Mouse (Mus musculus): ENCODE measurements around the gene Zc3h7b. TPM values are rescaled to one million over a fixed set of nuclear protein-coding genes. Genes with fewer than 3 reads are reported as not detected.

Zc3h7b gene
- total RNA-seq, 2 experiments from 2014 or later, result 188 to 197 TPM

DNA sequence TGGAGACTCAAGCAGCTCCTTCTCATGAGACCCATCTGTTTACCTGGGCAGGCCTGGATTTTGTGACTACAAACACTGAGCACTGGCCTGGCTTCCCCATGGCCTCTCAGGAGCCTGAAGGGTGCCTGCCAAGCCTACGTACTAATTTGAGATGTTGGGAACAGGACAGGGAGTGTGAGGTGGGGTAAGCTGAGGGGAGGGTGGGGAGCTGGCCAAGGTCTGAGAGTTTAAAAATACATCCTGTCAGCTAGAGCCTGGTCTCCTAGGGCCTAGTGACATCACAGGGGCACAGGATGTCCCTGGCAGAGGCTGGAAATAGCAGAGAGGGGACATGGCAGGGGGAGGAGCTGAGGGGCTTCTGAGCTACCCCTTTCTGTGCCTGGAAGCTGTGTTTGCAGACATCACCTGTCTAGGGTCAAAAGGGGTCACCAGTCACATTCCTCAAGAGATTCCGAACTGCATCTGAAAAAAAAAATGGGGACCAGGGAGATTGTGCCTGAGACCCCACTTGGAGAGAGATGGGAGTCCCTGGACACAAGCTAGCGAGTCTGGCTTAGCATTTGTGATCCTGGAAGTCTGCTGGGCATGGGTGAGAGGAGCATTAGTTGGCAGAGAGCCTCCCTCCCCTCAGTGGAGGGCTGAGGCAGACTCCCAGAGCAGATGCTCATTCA, 89.4 kb downstream of the Zc3h7b start:
- no peak for DNase-seq (ENCODE audit: low spot score in 2 of 2)
- intact Hi-C loops (cut with DNase I), result loop anchor here (5.0 kb wide), 1 partner anchor 83 kb away; no protein-coding TSS in a partner anchor

DNA sequence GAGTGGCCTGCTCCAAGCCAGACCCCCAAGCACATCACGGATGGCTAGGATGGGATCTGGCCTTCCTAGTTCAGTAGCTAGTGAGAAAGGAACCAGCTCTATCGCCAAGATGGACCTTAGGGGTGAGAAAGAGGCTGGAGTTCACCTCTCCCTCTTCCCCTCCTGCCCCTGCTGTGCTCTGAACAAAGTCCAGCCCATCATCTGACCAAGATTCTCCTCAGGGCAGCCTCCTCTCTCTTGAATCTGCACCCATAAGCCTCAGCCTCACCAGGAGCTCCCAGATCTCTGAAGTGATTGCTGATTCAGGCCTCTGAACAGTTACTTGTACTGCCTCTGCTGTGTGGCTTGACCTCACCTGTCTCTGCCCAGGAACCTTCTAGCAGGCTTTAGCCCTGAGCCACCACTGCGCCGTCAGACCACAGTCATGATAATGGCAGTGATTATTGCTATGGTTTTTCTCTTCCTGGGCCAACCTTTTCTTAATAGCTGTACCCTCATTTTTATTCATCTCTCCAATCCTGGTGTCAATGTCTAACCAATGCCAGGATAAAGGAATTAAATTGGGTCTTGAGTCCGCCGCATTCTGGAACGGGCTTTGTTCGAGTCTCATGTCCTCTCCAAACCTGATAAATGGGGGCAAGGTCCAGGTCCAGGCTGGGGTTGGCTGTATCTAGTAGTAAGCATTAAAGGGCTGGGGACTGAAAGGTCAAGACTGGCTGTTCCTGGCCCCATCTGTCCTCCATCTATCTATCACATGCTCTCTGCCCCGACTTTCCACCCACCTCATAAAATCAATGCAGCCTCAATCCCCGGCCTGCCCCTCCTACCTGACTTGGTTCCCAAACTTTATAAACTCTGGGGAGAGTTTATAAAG, 90.4 kb downstream of the Zc3h7b start:
- no peak for DNase-seq (ENCODE audit: low spot score in 2 of 2)
- intact Hi-C loops (cut with DNase I), result no loop called here

DNA sequence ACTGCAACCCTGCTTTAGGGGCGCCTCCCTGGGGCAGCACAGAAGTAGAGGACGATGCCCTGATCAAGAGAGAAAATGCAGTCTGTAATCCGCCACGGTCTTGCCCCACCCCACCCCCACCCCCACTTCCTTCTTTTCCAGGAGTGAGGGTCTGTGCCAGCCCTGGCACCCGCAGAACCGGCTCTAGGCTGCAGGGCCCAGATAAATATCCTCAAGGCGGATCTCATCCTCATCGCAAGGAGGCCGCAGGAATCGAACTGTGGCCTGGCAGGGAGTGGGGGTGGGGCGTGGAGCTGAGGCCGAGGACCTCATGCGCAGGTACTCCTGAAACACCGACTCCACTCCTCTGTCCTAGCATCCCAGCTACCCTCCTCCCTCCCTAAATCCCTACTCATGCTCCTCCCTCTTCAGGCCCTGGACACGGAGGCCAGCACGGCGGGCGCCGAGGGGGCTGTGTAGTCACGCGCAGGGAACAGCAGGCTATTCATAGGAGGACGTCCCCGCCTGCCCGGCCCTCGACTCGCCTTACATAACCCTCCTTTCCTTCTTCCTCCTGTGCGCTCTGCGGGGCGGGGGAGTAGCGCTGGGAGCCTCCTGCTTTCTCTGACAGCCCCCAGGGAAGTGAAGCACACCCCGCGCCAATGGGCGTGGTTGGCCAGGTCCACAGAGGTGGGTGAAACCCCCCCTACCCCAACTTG, 91.4 kb downstream of the Zc3h7b start:
- DNase-seq (ENCODE audit: low spot score in 2 of 2), result peak; percentile 86 to 93
- intact Hi-C loops (cut with DNase I), result no loop called here

DNA sequence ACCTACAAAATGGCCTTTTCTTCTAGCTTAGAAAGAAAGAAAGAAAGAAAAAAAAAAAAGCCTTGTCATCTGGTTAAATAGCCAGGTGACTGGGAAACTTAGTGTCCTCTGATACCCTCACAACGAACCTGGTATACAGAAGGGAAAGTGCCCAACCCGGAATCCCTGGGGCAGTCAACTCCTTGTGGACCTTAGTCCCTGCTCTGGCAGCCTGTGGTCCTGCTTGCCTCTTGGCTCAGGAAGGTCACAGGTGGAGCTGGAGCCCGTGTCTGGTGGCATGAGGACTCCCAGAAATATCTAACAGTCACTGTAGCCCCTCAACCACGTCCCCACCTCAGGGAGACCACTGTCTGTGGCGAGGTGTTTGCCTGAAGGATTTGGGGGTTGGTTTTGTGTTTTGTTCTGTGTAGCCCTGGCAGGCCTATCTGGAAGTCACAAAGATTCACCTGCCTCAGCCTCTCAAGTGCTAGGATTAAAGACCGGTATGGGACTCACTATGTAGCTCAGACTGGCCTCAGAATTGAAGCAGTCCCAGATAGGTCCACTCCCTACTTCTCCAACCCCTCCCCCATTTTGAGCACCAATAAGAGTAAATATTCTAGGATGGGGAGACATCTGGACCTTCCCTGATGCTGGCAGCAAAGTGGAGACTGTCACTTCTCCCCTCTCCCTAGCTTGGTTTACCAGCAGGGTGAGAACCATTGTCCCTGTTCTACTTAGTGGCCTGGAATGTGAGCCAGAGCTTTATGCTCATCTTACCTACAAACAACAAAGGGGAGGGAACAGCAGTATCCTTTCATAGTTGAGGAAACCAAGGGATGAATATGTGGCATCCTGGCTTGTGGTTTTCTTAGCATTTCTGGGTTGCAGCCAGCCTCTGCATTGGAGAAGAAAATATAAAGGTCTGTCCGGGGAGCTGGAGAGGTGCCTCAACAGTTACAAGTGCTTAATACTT, 92.4 kb downstream of the Zc3h7b start:
- no peak for DNase-seq (ENCODE audit: low spot score in 2 of 2)
- intact Hi-C loops (cut with DNase I), result no loop called here

DNA sequence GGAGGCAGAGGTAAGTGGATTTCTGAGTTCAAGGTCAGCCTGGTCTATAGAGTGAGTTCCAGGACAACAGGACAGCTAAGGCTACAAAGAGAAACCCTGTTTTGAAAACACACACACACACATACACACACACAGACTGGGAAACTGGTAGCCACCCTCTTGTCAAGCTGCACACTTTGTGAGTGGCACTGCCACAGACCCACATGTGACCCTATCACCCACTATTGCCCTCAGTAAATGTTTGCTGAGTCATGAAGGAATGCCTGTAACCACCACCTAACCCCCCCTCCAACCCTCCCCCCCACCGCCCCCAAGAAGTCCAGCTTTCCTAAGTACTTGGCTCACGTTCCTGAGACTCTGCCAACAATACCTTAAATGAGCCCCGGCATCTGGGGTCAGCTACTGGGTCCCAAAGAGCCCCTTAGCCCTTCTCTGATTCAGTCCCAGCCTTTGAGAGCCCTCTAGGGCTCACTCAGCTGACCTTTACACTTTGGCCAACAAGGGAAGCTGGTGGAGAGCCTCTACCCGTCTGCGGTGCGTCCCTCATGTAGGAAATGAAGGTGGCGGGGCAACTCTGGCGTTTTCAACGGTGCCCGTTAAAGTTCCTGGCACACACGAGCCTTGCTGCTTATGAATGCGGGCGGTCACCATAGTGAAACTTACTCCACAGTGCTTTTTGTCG, 93.8 kb downstream of the Zc3h7b start:
- intact Hi-C loops (cut with DNase I), result no loop called here
- DNase-seq (ENCODE audit: low spot score in 2 of 2), result no peak

DNA sequence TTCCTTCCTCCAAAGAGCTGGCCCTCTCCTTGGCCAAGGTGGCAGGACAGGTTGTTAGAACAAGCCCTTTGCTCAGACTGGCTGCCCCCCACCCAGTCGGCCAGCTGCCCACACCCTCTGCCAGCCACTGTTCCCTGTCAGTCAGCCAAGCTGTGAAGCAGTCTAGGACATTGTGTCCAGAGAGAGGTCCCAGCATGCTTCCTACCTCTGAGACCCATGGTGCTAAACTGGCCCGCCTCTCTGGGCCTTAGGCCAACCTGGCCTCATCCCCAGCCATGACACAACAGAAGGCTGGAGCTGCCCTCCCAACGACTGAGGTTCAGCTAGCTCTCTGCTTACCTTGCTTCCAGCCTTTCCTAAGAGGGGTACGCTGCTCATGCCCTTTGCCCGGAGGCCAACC, 94.8 kb downstream of the Zc3h7b start:
- intact Hi-C loops (cut with DNase I), result no loop called here

DNA sequence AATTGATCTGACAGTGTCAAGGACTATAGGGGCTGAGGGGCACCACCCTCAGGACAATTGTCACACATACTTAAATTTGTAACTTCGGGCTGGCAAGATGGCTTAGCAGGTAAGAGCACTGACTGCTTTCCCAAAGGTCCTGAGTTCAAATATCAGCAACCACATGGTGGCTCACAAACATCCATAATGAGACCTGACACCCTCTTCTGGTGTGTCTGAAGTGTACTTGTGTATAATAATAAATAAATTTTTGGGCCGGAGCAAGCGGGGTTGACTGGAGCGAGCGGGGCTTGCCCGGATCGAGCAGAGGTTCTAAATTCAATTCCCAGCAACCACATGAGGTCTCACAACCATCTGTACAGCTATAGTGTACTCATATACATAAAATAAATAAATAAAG, 95.4 kb downstream of the Zc3h7b start:
- DNase-seq (ENCODE audit: low spot score in 2 of 2), result no peak
- intact Hi-C loops (cut with DNase I), result no loop called here

More for the DNA sequence above, 94.8 kb downstream of the Zc3h7b start:
- peak; percentile 68 to 89 for DNase-seq (ENCODE audit: low spot score in 2 of 2)

DNA sequence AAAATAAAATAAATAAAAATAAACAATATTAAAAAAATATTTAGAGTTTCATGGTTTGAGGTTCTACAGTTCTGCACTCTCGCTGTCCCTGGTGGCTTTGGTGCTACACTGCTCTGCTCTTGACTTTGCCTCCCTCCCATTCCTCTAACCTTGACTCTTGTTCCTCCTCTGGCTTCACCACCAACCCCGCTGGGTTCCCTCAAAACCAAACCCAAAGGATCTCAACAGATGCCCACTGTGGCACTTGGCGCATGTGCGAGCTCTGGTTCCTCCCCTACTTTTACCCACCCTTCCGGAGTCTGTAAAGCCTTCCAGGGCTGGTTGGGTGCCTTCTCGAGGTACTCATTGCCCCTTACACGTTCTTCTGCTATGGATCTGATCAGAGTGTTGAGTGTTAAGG, 97.4 kb downstream of the Zc3h7b start:
- intact Hi-C loops (cut with DNase I), result no loop called here
- DNase-seq (ENCODE audit: low spot score in 2 of 2), result no peak

DNA sequence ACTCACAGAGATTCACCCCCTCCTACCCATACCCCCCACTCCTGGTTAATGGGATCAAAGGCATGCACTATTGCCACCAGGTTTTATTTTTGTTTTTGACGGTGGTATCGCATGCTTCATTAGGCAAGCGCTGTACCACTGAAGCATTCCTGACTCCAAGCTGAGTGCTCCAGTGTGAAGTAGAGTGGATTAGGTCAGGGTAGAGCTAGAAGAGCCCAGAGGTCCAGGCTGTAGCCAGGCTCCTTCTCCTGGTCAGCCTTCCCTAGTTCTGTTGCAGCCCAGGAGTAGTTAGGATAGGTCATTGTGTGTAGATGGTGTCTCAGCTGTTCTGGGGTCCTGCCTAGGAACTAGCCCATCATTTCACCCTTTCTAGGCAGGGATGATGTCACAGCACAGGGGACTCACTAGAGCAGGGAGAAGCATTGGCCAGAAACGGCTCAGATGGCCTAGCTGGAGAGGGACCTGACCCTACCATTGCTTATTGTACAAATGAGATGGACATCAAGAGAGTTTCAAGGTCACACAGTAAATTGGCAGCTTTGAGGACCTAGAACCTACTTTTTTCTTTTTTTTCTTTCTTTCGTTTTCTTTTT, 100.3 kb downstream of the Zc3h7b start:
- intact Hi-C loops (cut with DNase I), result no loop called here

DNA sequence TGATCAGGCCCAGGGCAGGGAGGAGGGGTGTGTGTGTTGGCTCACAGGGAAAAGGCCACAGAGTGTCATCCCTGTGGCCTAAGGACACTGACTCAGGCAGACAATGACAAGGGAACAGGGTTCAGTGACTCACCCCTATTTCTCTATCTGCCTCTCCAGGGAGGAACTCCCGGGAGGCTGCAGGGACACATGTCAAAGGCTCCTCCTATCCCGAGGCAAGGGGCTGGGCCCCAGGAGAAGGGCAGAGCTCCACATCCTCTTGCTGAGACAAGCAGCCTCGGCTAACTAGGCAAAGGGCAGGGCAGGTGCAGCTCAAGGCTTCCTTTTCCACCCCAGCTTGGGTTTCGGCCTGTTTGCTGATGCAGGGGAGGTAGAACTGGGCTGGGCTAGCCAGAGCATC, 100.9 kb downstream of the Zc3h7b start:
- no peak for DNase-seq (ENCODE audit: low spot score in 2 of 2)
- intact Hi-C loops (cut with DNase I), result no loop called here

More for the DNA sequence above, 100.3 kb downstream of the Zc3h7b start:
- DNase-seq (ENCODE audit: low spot score in 2 of 2), result no peak

Other genes starting within 250 kb of the Zc3h7b start
- gene Ep300, start 159.7 kb upstream of the Zc3h7b start, total RNA-seq (2021), result 10 to 100 TPM; 57.9 to 58.3 TPM
- gene L3mbtl2, start 81.2 kb upstream of the Zc3h7b start, total RNA-seq (2021), result 10 to 100 TPM; 34.4 to 35.5 TPM
- gene Chadl, start 47.8 kb upstream of the Zc3h7b start, total RNA-seq (2021), result 10 to 100 TPM; 18.8 to 23.8 TPM
- 100 to 1,000 TPM; 199 to 206 TPM for gene Rangap1, start 473 bp downstream of the Zc3h7b start, total RNA-seq (2021)
- 100 to 1,000 TPM; 188 to 210 TPM for gene Tef, start 57.4 kb downstream of the Zc3h7b start, total RNA-seq (2021)
- gene Tob2, start 113.7 kb downstream of the Zc3h7b start, total RNA-seq (2021), result 10 to 100 TPM; 25.8 to 31.8 TPM
- 10 to 100 TPM; 31.8 to 39.8 TPM for gene Phf5a, start 126.9 kb downstream of the Zc3h7b start, total RNA-seq (2021)
- 100 to 1,000 TPM; 445 to 467 TPM for gene Aco2, start 127.3 kb downstream of the Zc3h7b start, total RNA-seq (2021)
- 10 to 100 TPM; 52.8 to 53.9 TPM for gene Polr3h, start 181.2 kb downstream of the Zc3h7b start, total RNA-seq (2021)
- gene Csdc2, start 191.7 kb downstream of the Zc3h7b start, total RNA-seq (2021), result 100 to 1,000 TPM; 109 to 112 TPM
- gene Pmm1, start 215.9 kb downstream of the Zc3h7b start, total RNA-seq (2021), result 100 to 1,000 TPM; 190 to 201 TPM
- gene 1700029P11Rik, start 235.5 kb downstream of the Zc3h7b start, total RNA-seq (2021), result not detected
- 10 to 100 TPM; 18.7 to 23.9 TPM for gene Xrcc6, start 242.8 kb downstream of the Zc3h7b start, total RNA-seq (2021)